Mouse (Mus musculus) monocyte, adult 5-6 weeks (primary cell): Measurements from ENCODE around the gene Mtmr3. TPM values are rescaled to one million over a fixed set of nuclear protein-coding genes. Genes with fewer than 3 reads are reported as not detected.

Experiments
- ATAC-seq: fragments of 153-309, 156-312 bp; replicated peaks from 2 replicates; pipeline ENCODE4 v1.8.0; 2017; ENCODE audit warnings: mild to moderate bottlenecking; ENCODE audit not compliant: low TSS enrichment, insufficient number of reproducible peaks, severe bottlenecking, poor library complexity, low FRiP score
- total RNA-seq: library from RNA; stranded (forward); fragments of 200-1000, 200-491, 200-594 nt; gene quantifications from 3 replicates; pipeline ENCODE4 v1.2.3, GENCODE M21; 2017

The Mtmr3 gene
- total RNA-seq, 1 experiment from 2014 or later = 98.0 TPM

- peak; percentile 80 for ATAC-seq
Observed at GRCm38 (mm10) chr11:4543746-4544626, 50.7 kb downstream of the Mtmr3 start.

- no peak for ATAC-seq
Observed at GRCm38 (mm10) chr11:4543040-4543551, 51.6 kb downstream of the Mtmr3 start.

GRCm38 (mm10) chr11:4536645-4537044, 58.0 kb downstream of the Mtmr3 start:
- ATAC-seq = peak; percentile 83

- ATAC-seq = no peak
Observed at GRCm38 (mm10) chr11:4527132-4527531, 67.5 kb downstream of the Mtmr3 start.

- no peak for ATAC-seq
Observed at GRCm38 (mm10) chr11:4522142-4522664, 72.5 kb downstream of the Mtmr3 start.

GRCm38 (mm10) chr11:4518981-4519380, 75.7 kb downstream of the Mtmr3 start:
- no peak for ATAC-seq

GRCm38 (mm10) chr11:4507421-4507820, 87.2 kb downstream of the Mtmr3 start:
- ATAC-seq = no peak

GRCm38 (mm10) chr11:4506486-4506885, 88.2 kb downstream of the Mtmr3 start:
- ATAC-seq = no peak

- no peak for ATAC-seq
Observed at GRCm38 (mm10) chr11:4502206-4502605, 92.5 kb downstream of the Mtmr3 start.

- ATAC-seq = no peak
Observed at GRCm38 (mm10) chr11:4500826-4501225, 93.8 kb downstream of the Mtmr3 start.

- no peak for ATAC-seq
Observed at GRCm38 (mm10) chr11:4500261-4500660, 94.4 kb downstream of the Mtmr3 start.

GRCm38 (mm10) chr11:4499456-4499855, 95.2 kb downstream of the Mtmr3 start:
- ATAC-seq = no peak

- no peak for ATAC-seq
Observed at GRCm38 (mm10) chr11:4498774-4499173, 95.9 kb downstream of the Mtmr3 start.

GRCm38 (mm10) chr11:4497501-4498118, 97.1 kb downstream of the Mtmr3 start:
- no peak for ATAC-seq

GRCm38 (mm10) chr11:4495021-4495540, 99.6 kb downstream of the Mtmr3 start:
- ATAC-seq = no peak

GRCm38 (mm10) chr11:4489207-4489606, 105.5 kb downstream of the Mtmr3 start:
- ATAC-seq = no peak

GRCm38 (mm10) chr11:4488798-4489197, 105.9 kb downstream of the Mtmr3 start:
- ATAC-seq = no peak

GRCm38 (mm10) chr11:4488367-4488766, 106.3 kb downstream of the Mtmr3 start:
- no peak for ATAC-seq

- no peak for ATAC-seq
Observed at GRCm38 (mm10) chr11:4487401-4487965, 107.2 kb downstream of the Mtmr3 start.
